Mouse (Mus musculus): Measurements from ENCODE around the gene Fam57a. TPM values are rescaled to one million over a fixed set of nuclear protein-coding genes. Genes with fewer than 3 reads are reported as not detected.

Fam57a gene
- polyA plus RNA-seq, 1 experiment from 2014 or later = 34.2 TPM

DNA sequence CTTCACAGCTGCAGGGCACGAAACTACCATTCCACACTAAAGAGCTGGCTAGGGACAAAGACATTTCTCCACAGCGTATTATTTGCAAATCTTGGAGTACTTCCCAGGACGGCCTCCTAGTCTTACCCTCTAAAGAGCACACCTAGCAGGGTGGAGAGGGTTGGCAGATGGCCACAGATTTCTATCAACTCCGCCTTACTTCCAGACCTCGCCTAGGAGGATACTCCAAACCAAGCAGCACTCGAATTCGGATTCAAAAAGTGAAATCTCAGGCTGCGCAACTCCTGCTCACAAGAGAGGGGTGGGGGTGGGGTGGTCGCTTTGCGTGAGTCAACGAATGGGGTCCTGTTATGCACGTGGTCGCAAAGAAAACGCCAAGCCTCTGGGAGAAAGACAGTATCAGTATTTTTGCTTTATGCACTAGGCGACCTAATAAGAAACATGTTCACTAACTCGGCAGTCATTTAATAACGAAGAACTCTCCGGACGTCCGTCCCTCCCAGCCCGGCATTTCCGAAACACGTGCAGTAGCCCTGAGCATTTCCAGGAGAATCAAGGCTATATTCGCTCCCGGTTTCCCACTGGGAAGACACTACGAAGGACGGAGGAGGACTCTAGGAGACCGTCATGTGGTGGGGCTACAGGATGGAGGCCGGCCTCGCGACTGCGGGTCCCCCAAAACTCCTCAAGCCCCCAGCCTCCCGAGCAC, 37.4 kb downstream of the Fam57a start:
- peak overlapping the region; percentile 93 for H3K9ac ChIP-seq (ENCODE audit: low read depth, low read length)
- H3K4me3 ChIP-seq (ENCODE audit: low read depth, low read length) = peak overlapping the region; percentile 86
- H3K27ac ChIP-seq (replicated peaks; ENCODE audit: low read depth, low read length) = peak overlapping the region; percentile 97
- 2% methylated on average over 32 of the region's 33 CpGs for WGBS
- 0 out of 2 replicates have a peak, but pooled peaks cover 3% of the 10 kb centered on the region for H3K4me1 ChIP-seq (ENCODE audit: control insufficient read depth, insufficient read depth, low read length)
- H3K4me2 ChIP-seq (ENCODE audit: low read depth, low read length) = peak overlapping the region; percentile 71
- ATAC-seq (ENCODE audit: low read depth) (peak; percentile 48), DNase-seq (ENCODE audit: low spot score) (peak; percentile 91)
- H3K27me3 ChIP-seq (replicated peaks; ENCODE audit: control insufficient read depth, insufficient read depth, low read length) = no peaks in the 10 kb centered on the region
- H3K36me3 ChIP-seq (ENCODE audit: control insufficient read depth, insufficient read depth, low read length) = peaks cover 38% of the 10 kb centered on the region
- H3K9me3 ChIP-seq (ENCODE audit: control insufficient read depth, low read length) = no peaks in the 10 kb centered on the region

DNA sequence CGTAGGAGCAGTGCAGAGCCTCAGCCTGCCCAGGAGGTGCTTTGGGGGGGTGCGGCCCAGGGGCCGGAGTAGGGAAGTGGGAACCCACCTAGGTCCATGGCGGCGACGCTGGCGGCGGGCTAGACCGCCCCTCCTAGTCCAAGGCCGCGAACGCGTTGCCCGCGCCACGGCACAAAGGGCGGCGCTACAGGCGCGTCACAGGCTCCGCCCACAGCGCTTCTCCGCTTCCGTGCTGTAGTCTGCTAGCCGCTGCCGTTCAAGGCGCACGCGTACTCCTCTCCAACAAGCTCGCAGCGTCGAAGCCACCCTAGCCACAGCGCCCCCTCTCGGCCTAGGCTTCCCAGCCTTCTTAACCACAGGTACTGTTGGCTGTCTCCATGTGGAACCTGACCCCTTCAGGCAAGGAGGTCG, 37.9 kb downstream of the Fam57a start, which contains the start of the genes Dbil5 and Gemin4:
TSS of gene Dbil5 (plus strand) at position 219 of the 411 bp plus-strand sequence.
TSS of gene Gemin4 (minus strand) at position 275 of the 411 bp plus-strand sequence.
- Histone ChIP-seq H3K9ac (ENCODE audit: low read depth, low read length) (peak within 1 kb of the TSS; percentile 93), H3K4me2 (ENCODE audit: low read depth, low read length) (peak within 1 kb of the TSS; percentile 71), H3K36me3 (ENCODE audit: control insufficient read depth, insufficient read depth, low read length) (peaks cover 38% of the 10 kb centered on the region), H3K27me3 (replicated peaks; ENCODE audit: control insufficient read depth, insufficient read depth, low read length) (no peaks in the 10 kb centered on the region), H3K4me1 (ENCODE audit: control insufficient read depth, insufficient read depth, low read length) (0 out of 2 replicates have a peak, but pooled peaks cover 3% of the 10 kb centered on the region), H3K9me3 (ENCODE audit: control insufficient read depth, low read length) (no peaks in the 10 kb centered on the region), H3K27ac (replicated peaks; ENCODE audit: low read depth, low read length) (peak within 1 kb of the TSS; percentile 97), H3K4me3 (ENCODE audit: low read depth, low read length) (peak within 1 kb of the TSS; percentile 86)
- peak; percentile 99 for DNase-seq (ENCODE audit: low spot score)
- 1% methylated on average over 18 of the region's 35 CpGs for WGBS
- ATAC-seq (ENCODE audit: low read depth) = peak; percentile 98

DNA sequence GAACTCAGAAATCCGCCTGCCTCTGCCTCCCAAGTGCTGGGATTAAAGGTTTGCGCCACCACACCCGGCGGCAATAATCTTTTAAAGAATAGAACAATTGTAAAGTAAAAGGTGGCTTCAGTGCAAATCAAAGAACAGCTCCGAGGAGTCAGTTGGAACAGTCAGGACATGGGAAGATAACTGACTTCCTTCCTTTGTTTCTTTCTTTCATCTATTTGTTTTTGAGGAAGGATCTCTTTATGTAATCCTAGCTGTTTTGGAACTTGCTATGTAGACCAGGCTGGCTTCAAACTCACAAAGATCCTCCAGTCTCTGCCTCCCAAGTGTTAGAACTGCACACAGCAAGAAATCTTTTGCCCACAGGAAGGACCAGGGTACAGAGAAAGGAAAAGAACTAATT, 45.2 kb downstream of the Fam57a start:
- Histone ChIP-seq H3K4me2 (ENCODE audit: low read depth, low read length) (no peak overlapping the region), H3K27me3 (replicated peaks; ENCODE audit: control insufficient read depth, insufficient read depth, low read length) (no peaks in the 10 kb centered on the region), H3K9ac (ENCODE audit: low read depth, low read length) (no peak overlapping the region), H3K9me3 (ENCODE audit: control insufficient read depth, low read length) (no peaks in the 10 kb centered on the region), H3K27ac (replicated peaks; ENCODE audit: low read depth, low read length) (no peak overlapping the region), H3K4me1 (ENCODE audit: control insufficient read depth, insufficient read depth, low read length) (no peaks in the 10 kb centered on the region), H3K4me3 (ENCODE audit: low read depth, low read length) (no peak overlapping the region), H3K36me3 (ENCODE audit: control insufficient read depth, insufficient read depth, low read length) (peaks cover 61% of the 10 kb centered on the region)
- 95% methylated on average over 5 of the region's 5 CpGs for WGBS
- no peak for ATAC-seq (ENCODE audit: low read depth)
- no peak for DNase-seq (ENCODE audit: low spot score)

DNA sequence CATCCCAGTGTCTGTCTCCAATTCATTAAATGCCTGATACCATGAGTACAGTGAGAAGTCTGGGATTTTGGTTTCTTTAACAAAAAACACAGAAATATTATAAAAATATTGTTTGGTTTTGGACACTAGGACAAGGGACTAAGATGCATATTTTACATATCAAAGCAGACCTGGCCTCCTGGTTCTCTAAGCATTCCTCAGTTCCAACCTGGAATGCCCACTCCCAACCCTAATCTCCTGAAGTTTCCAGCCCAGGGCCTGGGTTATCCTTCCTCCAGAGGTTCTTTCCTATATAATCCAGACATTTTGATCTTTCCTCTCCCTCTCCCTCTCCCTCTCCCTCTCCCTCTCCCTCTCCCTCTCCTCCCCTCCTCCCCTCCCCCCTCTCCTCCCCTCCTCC, 45.6 kb downstream of the Fam57a start:
- Histone ChIP-seq H3K9ac (ENCODE audit: low read depth, low read length) (no peak overlapping the region), H3K36me3 (ENCODE audit: control insufficient read depth, insufficient read depth, low read length) (peaks cover 59% of the 10 kb centered on the region), H3K27ac (replicated peaks; ENCODE audit: low read depth, low read length) (no peak overlapping the region), H3K4me3 (ENCODE audit: low read depth, low read length) (no peak overlapping the region), H3K9me3 (ENCODE audit: control insufficient read depth, low read length) (no peaks in the 10 kb centered on the region), H3K4me2 (ENCODE audit: low read depth, low read length) (no peak overlapping the region), H3K27me3 (replicated peaks; ENCODE audit: control insufficient read depth, insufficient read depth, low read length) (no peaks in the 10 kb centered on the region), H3K4me1 (ENCODE audit: control insufficient read depth, insufficient read depth, low read length) (no peaks in the 10 kb centered on the region)
- DNase-seq (ENCODE audit: low spot score) = no peak
- no peak for ATAC-seq (ENCODE audit: low read depth)

DNA sequence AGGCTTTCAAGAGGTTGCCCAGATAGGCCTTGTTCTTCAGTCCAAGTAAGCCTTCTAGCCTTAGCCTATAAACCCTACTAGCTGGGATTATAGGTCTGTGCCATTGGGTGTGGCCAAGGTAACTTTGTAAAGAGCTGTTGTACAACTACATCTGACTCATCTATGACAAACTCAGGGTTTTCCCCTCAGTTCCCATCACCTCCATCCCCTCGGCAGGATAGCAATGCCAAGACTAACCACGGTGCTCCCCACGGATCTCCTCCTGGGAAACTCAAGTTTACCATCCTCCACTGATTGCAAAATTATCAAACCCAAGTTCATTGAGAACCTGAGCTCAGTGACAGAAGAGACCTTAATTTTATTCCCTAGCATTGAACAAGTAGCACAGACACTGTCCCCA, 56.7 kb downstream of the Fam57a start:
- no peak overlapping the region for H3K27ac ChIP-seq (replicated peaks; ENCODE audit: low read depth, low read length)
- WGBS = 92% methylated on average over 3 of the region's 3 CpGs

DNA sequence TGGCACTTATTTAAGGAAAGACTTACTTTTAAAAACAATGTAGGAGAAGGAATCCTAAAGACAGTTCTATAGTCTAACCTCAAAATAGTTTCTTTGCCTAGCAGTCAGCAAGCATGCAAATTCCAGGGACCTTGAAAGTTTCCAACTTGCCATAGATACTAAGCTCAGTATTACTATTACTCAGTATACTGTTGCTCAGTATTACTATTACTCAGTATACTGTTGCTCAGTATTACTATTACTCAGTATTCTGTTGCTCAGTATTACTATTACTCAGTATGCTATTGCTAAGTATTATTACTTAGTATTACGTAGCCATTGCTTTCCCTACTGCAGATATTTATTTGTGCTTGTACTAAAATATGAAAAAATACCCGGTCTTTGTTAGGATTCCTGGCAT, 60.3 kb downstream of the Fam57a start:
- Histone ChIP-seq H3K4me2 (ENCODE audit: low read depth, low read length) (no peak overlapping the region), H3K27me3 (replicated peaks; ENCODE audit: control insufficient read depth, insufficient read depth, low read length) (no peaks in the 10 kb centered on the region), H3K9me3 (ENCODE audit: control insufficient read depth, low read length) (no peaks in the 10 kb centered on the region), H3K4me3 (ENCODE audit: low read depth, low read length) (no peak overlapping the region), H3K4me1 (ENCODE audit: control insufficient read depth, insufficient read depth, low read length) (peaks cover 12% of the 10 kb centered on the region), H3K36me3 (ENCODE audit: control insufficient read depth, insufficient read depth, low read length) (peaks cover 55% of the 10 kb centered on the region), H3K9ac (ENCODE audit: low read depth, low read length) (no peak overlapping the region), H3K27ac (replicated peaks; ENCODE audit: low read depth, low read length) (no peak overlapping the region)
- no peak for ATAC-seq (ENCODE audit: low read depth)
- DNase-seq (ENCODE audit: low spot score) = no peak
- 92% methylated on average over 2 of the region's 2 CpGs for WGBS

More for the DNA sequence above, 56.7 kb downstream of the Fam57a start:
- Histone ChIP-seq H3K4me2 (ENCODE audit: low read depth, low read length) (no peak overlapping the region), H3K9me3 (ENCODE audit: control insufficient read depth, low read length) (no peaks in the 10 kb centered on the region), H3K9ac (ENCODE audit: low read depth, low read length) (no peak overlapping the region), H3K27me3 (replicated peaks; ENCODE audit: control insufficient read depth, insufficient read depth, low read length) (no peaks in the 10 kb centered on the region), H3K4me3 (ENCODE audit: low read depth, low read length) (no peak overlapping the region), H3K4me1 (ENCODE audit: control insufficient read depth, insufficient read depth, low read length) (no peaks in the 10 kb centered on the region), H3K36me3 (ENCODE audit: control insufficient read depth, insufficient read depth, low read length) (peaks cover 86% of the 10 kb centered on the region)
- ATAC-seq (ENCODE audit: low read depth) = no peak
- no peak for DNase-seq (ENCODE audit: low spot score)

DNA sequence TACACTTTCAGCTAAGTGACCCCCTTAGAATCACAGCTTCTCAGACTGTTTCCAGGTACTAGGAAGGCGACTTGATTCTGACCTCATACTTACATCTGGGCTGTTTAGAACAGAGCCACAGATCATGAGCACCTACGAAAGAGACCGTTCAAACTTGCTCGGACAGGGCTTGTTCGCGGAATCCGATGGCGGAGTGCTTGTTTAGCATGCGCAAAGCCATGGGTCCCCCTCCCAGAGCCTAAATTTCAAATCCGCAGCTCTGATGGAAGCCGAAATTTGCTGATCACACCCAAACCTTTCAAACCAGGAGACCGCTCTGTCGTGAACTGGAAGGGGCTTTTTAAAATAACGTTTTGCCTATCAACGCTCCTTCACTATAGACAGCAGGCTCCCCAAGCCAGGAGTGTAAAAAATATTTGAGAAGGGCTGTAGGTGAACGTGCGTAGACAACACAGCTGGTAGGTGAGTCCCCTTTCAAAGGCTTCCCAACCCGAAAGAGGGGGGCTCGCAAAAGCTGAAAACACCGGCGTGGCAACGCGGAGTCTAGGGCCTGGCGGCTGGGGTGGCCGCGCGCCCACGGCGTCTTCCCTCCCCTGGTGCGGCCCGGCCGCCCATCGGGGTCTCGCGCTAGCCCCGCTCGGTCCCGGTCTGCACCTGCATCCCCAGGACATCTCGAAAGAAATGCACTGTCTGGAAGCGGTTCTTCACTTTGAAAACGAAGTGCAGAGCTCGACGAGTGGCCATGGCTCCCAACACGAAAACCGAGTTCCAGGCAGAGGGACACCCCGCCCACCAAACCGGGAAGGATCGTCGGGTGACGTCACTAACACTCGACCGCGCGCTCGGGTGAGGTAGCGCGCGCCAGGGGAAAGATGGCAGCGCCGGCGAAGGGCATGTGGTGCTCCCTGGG, 63.7 kb downstream of the Fam57a start, which contains the start of the genes Mrm3 and Glod4:
TSS of gene Mrm3 (plus strand) at position 815 of the 910 bp plus-strand sequence.
TSS of gene Glod4 (minus strand) at position 825 of the 910 bp plus-strand sequence.
- Histone ChIP-seq H3K27ac (replicated peaks; ENCODE audit: low read depth, low read length) (peak within 1 kb of the TSS; percentile 78), H3K4me1 (ENCODE audit: control insufficient read depth, insufficient read depth, low read length) (peaks cover 14% of the 10 kb centered on the region), H3K9me3 (ENCODE audit: control insufficient read depth, low read length) (no peaks in the 10 kb centered on the region), H3K27me3 (replicated peaks; ENCODE audit: control insufficient read depth, insufficient read depth, low read length) (no peaks in the 10 kb centered on the region), H3K36me3 (ENCODE audit: control insufficient read depth, insufficient read depth, low read length) (peaks cover 39% of the 10 kb centered on the region), H3K4me3 (ENCODE audit: low read depth, low read length) (peak within 1 kb of the TSS; percentile 90), H3K9ac (ENCODE audit: low read depth, low read length) (peak within 1 kb of the TSS; percentile 87), H3K4me2 (ENCODE audit: low read depth, low read length) (peak within 1 kb of the TSS; percentile 72)
- peak; percentile 95 for DNase-seq (ENCODE audit: low spot score)
- peak; percentile 87 for ATAC-seq (ENCODE audit: low read depth)
- WGBS = 1% methylated on average over 47 of the region's 61 CpGs

DNA sequence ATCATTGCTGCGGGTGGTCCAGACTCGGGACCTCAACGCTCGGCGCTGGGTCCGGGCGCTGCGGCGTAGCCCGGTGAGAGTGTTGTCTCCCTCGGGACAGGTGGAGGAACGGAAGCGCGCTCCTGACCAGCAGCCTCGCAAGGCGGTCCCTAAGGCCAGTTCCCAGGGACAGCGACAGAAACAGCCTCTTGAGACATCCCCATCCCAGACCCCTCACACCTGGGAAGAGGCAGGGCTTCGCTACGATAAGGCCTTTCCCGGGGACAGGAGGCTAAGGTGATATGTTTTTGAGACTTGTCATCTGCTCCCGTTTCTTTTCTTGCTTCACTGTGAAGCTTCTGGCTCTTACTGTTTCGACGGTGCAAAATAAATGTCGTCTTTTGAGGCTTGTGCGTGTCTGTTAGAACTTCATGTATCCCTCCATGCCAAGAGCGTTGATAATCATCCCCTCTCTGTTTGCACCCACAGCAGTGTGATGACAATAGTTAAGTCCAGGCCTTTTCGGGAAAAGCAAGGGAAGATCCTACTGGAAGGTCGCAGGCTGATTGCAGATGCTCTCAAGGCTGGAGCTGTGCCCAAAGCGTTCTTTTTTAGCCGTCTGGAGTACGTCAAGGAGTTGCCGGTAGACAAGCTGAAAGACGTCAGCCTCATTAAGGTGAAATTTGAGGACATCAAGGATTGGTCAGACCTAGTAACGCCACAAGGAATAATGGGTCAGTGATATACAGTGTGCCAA, 64.5 kb downstream of the Fam57a start:
- ATAC-seq (ENCODE audit: low read depth) = peak; percentile 21; the same call in 1 of the 2 replicates

More for the DNA sequence above, 64.5 kb downstream of the Fam57a start:
- Histone ChIP-seq H3K4me2 (ENCODE audit: low read depth, low read length) (peak overlapping the region; percentile 72), H3K27me3 (replicated peaks; ENCODE audit: control insufficient read depth, insufficient read depth, low read length) (no peaks in the 10 kb centered on the region), H3K27ac (replicated peaks; ENCODE audit: low read depth, low read length) (peak overlapping the region; percentile 78; the same call in 1 of the 2 replicates), H3K4me3 (ENCODE audit: low read depth, low read length) (peak overlapping the region; percentile 90), H3K36me3 (ENCODE audit: control insufficient read depth, insufficient read depth, low read length) (peaks cover 38% of the 10 kb centered on the region), H3K9ac (ENCODE audit: low read depth, low read length) (peak overlapping the region; percentile 87), H3K4me1 (ENCODE audit: control insufficient read depth, insufficient read depth, low read length) (peaks cover 14% of the 10 kb centered on the region), H3K9me3 (ENCODE audit: control insufficient read depth, low read length) (no peaks in the 10 kb centered on the region)
- DNase-seq (ENCODE audit: low spot score) = no peak
- WGBS = 1% methylated on average over 32 of the region's 34 CpGs

Data from embryonic facial prominence, embryonic 14.5 days (tissue).